Mouse (Mus musculus): ENCODE results near the gene Olfr91. TPM values are rescaled to one million over a fixed set of nuclear protein-coding genes. Genes with fewer than 3 reads are reported as not detected.

The Olfr91 gene
- polyA plus RNA-seq, 1 experiment from 2014 or later: not detected

- DNase-seq (ENCODE audit: low spot score): no peak
- Histone ChIP-seq H3K9me3 (ENCODE audit: control insufficient read depth, low read length) (no peaks in the 10 kb centered on the region), H3K36me3 (ENCODE audit: control insufficient read depth, insufficient read depth, low read length) (peaks cover 2% of the 10 kb centered on the region), H3K27ac (ENCODE audit: low read depth) (no peak overlapping the region), H3K27me3 (replicated peaks; ENCODE audit: control insufficient read depth, insufficient read depth, low read length) (no peaks in the 10 kb centered on the region), H3K4me3 (ENCODE audit: low read depth, low read length) (no peak overlapping the region), H3K4me1 (replicated peaks; ENCODE audit: control insufficient read depth, insufficient read depth, low read length) (no peaks in the 10 kb centered on the region), H3K9ac (ENCODE audit: low read length) (no peak overlapping the region), H3K4me2 (ENCODE audit: low read length) (no peak overlapping the region)
- WGBS: 93% methylated on average over 4 of the region's 4 CpGs
- no peak for ATAC-seq (replicated peaks; ENCODE audit: low FRiP score, low TSS enrichment, low read depth)
Observed at GRCm38 (mm10) chr17:37081659-37082058, 16.4 kb downstream of the Olfr91 start.

- DNase-seq (ENCODE audit: low spot score): no peak
- no peak overlapping the region for H3K27ac ChIP-seq (ENCODE audit: low read depth)
Observed at GRCm38 (mm10) chr17:37080119-37080518, 18.0 kb downstream of the Olfr91 start.

GRCm38 (mm10) chr17:37078990-37079389 is 19.1 kb downstream of the Olfr91 start:
- ATAC-seq (replicated peaks; ENCODE audit: low FRiP score, low TSS enrichment, low read depth): no peak

More at GRCm38 (mm10) chr17:37080119-37080518, 18.0 kb downstream of the Olfr91 start:
- H3K4me2 ChIP-seq (ENCODE audit: low read length): no peak overlapping the region
- no peaks in the 10 kb centered on the region for H3K9me3 ChIP-seq (ENCODE audit: control insufficient read depth, low read length)
- H3K27me3 ChIP-seq (replicated peaks; ENCODE audit: control insufficient read depth, insufficient read depth, low read length): no peaks in the 10 kb centered on the region
- H3K4me3 ChIP-seq (ENCODE audit: low read depth, low read length): no peak overlapping the region
- no peak for ATAC-seq (replicated peaks; ENCODE audit: low FRiP score, low TSS enrichment, low read depth)
- no peak overlapping the region for H3K9ac ChIP-seq (ENCODE audit: low read length)
- 12% methylated on average over 5 of the region's 5 CpGs for WGBS
- H3K36me3 ChIP-seq (ENCODE audit: control insufficient read depth, insufficient read depth, low read length): peaks cover 11% of the 10 kb centered on the region
- H3K4me1 ChIP-seq (replicated peaks; ENCODE audit: control insufficient read depth, insufficient read depth, low read length): no peaks in the 10 kb centered on the region

GRCm38 (mm10) chr17:37078193-37078592 is 19.9 kb downstream of the Olfr91 start:
- ATAC-seq (replicated peaks; ENCODE audit: low FRiP score, low TSS enrichment, low read depth) (no peak), DNase-seq (ENCODE audit: low spot score) (no peak)
- H3K9me3 ChIP-seq (ENCODE audit: control insufficient read depth, low read length): no peaks in the 10 kb centered on the region
- no peaks in the 10 kb centered on the region for H3K27me3 ChIP-seq (replicated peaks; ENCODE audit: control insufficient read depth, insufficient read depth, low read length)
- no peak overlapping the region for H3K9ac ChIP-seq (ENCODE audit: low read length)
- H3K27ac ChIP-seq (ENCODE audit: low read depth): no peak overlapping the region
- H3K36me3 ChIP-seq (ENCODE audit: control insufficient read depth, insufficient read depth, low read length): peaks cover 29% of the 10 kb centered on the region
- 47% methylated on average over 1 of the region's 1 CpGs for WGBS
- no peak overlapping the region for H3K4me2 ChIP-seq (ENCODE audit: low read length)
- no peak overlapping the region for H3K4me3 ChIP-seq (ENCODE audit: low read depth, low read length)
- no peaks in the 10 kb centered on the region for H3K4me1 ChIP-seq (replicated peaks; ENCODE audit: control insufficient read depth, insufficient read depth, low read length)

More at GRCm38 (mm10) chr17:37078990-37079389, 19.1 kb downstream of the Olfr91 start:
- Histone ChIP-seq H3K4me1 (replicated peaks; ENCODE audit: control insufficient read depth, insufficient read depth, low read length) (no peaks in the 10 kb centered on the region), H3K9ac (ENCODE audit: low read length) (no peak overlapping the region), H3K9me3 (ENCODE audit: control insufficient read depth, low read length) (no peaks in the 10 kb centered on the region), H3K27me3 (replicated peaks; ENCODE audit: control insufficient read depth, insufficient read depth, low read length) (no peaks in the 10 kb centered on the region), H3K4me3 (ENCODE audit: low read depth, low read length) (no peak overlapping the region), H3K36me3 (ENCODE audit: control insufficient read depth, insufficient read depth, low read length) (peaks cover 23% of the 10 kb centered on the region), H3K4me2 (ENCODE audit: low read length) (no peak overlapping the region), H3K27ac (ENCODE audit: low read depth) (no peak overlapping the region)
- WGBS: 42% methylated on average over 2 of the region's 2 CpGs
- no peak for DNase-seq (ENCODE audit: low spot score)

GRCm38 (mm10) chr17:37075766-37076165 is 22.3 kb downstream of the Olfr91 start:
- Histone ChIP-seq H3K4me3 (ENCODE audit: low read depth, low read length) (no peak overlapping the region), H3K9me3 (ENCODE audit: control insufficient read depth, low read length) (no peaks in the 10 kb centered on the region), H3K27ac (ENCODE audit: low read depth) (no peak overlapping the region), H3K27me3 (replicated peaks; ENCODE audit: control insufficient read depth, insufficient read depth, low read length) (no peaks in the 10 kb centered on the region), H3K36me3 (ENCODE audit: control insufficient read depth, insufficient read depth, low read length) (peaks cover 51% of the 10 kb centered on the region), H3K4me2 (ENCODE audit: low read length) (no peak overlapping the region), H3K4me1 (replicated peaks; ENCODE audit: control insufficient read depth, insufficient read depth, low read length) (no peaks in the 10 kb centered on the region), H3K9ac (ENCODE audit: low read length) (no peak overlapping the region)
- 83% methylated on average over 2 of the region's 2 CpGs for WGBS
- no peak for ATAC-seq (replicated peaks; ENCODE audit: low FRiP score, low TSS enrichment, low read depth)
- no peak for DNase-seq (ENCODE audit: low spot score)

GRCm38 (mm10) chr17:37075181-37075580 is 22.9 kb downstream of the Olfr91 start:
- Histone ChIP-seq H3K4me3 (ENCODE audit: low read depth, low read length) (no peak overlapping the region), H3K9ac (ENCODE audit: low read length) (no peak overlapping the region), H3K36me3 (ENCODE audit: control insufficient read depth, insufficient read depth, low read length) (peaks cover 57% of the 10 kb centered on the region), H3K27me3 (replicated peaks; ENCODE audit: control insufficient read depth, insufficient read depth, low read length) (no peaks in the 10 kb centered on the region), H3K4me1 (replicated peaks; ENCODE audit: control insufficient read depth, insufficient read depth, low read length) (no peaks in the 10 kb centered on the region), H3K9me3 (ENCODE audit: control insufficient read depth, low read length) (no peaks in the 10 kb centered on the region), H3K4me2 (ENCODE audit: low read length) (no peak overlapping the region), H3K27ac (ENCODE audit: low read depth) (no peak overlapping the region)
- WGBS: 96% methylated on average over 6 of the region's 6 CpGs
- DNase-seq (ENCODE audit: low spot score): no peak
- no peak for ATAC-seq (replicated peaks; ENCODE audit: low FRiP score, low TSS enrichment, low read depth)

GRCm38 (mm10) chr17:37072730-37073276 is 25.3 kb downstream of the Olfr91 start:
- no peaks in the 10 kb centered on the region for H3K4me1 ChIP-seq (replicated peaks; ENCODE audit: control insufficient read depth, insufficient read depth, low read length)
- no peak overlapping the region for H3K4me2 ChIP-seq (ENCODE audit: low read length)
- no peak overlapping the region for H3K4me3 ChIP-seq (ENCODE audit: low read depth, low read length)
- H3K27me3 ChIP-seq (replicated peaks; ENCODE audit: control insufficient read depth, insufficient read depth, low read length): no peaks in the 10 kb centered on the region
- peaks cover 81% of the 10 kb centered on the region for H3K36me3 ChIP-seq (ENCODE audit: control insufficient read depth, insufficient read depth, low read length)
- WGBS: 68% methylated on average over 11 of the region's 11 CpGs
- DNase-seq (ENCODE audit: low spot score): peak; percentile 9
- H3K9ac ChIP-seq (ENCODE audit: low read length): no peak overlapping the region
- no peak for ATAC-seq (replicated peaks; ENCODE audit: low FRiP score, low TSS enrichment, low read depth)
- no peak overlapping the region for H3K27ac ChIP-seq (ENCODE audit: low read depth)
- H3K9me3 ChIP-seq (ENCODE audit: control insufficient read depth, low read length): no peaks in the 10 kb centered on the region

GRCm38 (mm10) chr17:37072080-37072729 is 25.9 kb downstream of the Olfr91 start:
- peaks cover 86% of the 10 kb centered on the region for H3K36me3 ChIP-seq (ENCODE audit: control insufficient read depth, insufficient read depth, low read length)
- H3K4me2 ChIP-seq (ENCODE audit: low read length): no peak overlapping the region
- no peak overlapping the region for H3K27ac ChIP-seq (ENCODE audit: low read depth)
- WGBS: 86% methylated on average over 12 of the region's 12 CpGs
- no peak overlapping the region for H3K4me3 ChIP-seq (ENCODE audit: low read depth, low read length)
- no peaks in the 10 kb centered on the region for H3K27me3 ChIP-seq (replicated peaks; ENCODE audit: control insufficient read depth, insufficient read depth, low read length)
- H3K9me3 ChIP-seq (ENCODE audit: control insufficient read depth, low read length): no peaks in the 10 kb centered on the region
- no peaks in the 10 kb centered on the region for H3K4me1 ChIP-seq (replicated peaks; ENCODE audit: control insufficient read depth, insufficient read depth, low read length)
- ATAC-seq (replicated peaks; ENCODE audit: low FRiP score, low TSS enrichment, low read depth) (no peak), DNase-seq (ENCODE audit: low spot score) (peak; percentile 27)
- no peak overlapping the region for H3K9ac ChIP-seq (ENCODE audit: low read length)

- no peak overlapping the region for H3K9ac ChIP-seq (ENCODE audit: low read length)
- WGBS: 90% methylated on average over 8 of the region's 8 CpGs
- H3K36me3 ChIP-seq (ENCODE audit: control insufficient read depth, insufficient read depth, low read length): peaks cover 94% of the 10 kb centered on the region
Observed at GRCm38 (mm10) chr17:37070121-37070520, 28.0 kb downstream of the Olfr91 start.

More at GRCm38 (mm10) chr17:37070121-37070520, 28.0 kb downstream of the Olfr91 start:
- DNase-seq (ENCODE audit: low spot score) (peak; percentile 6), ATAC-seq (replicated peaks; ENCODE audit: low FRiP score, low TSS enrichment, low read depth) (no peak)
- Histone ChIP-seq H3K4me3 (ENCODE audit: low read depth, low read length) (no peak overlapping the region), H3K9me3 (ENCODE audit: control insufficient read depth, low read length) (no peaks in the 10 kb centered on the region), H3K27ac (ENCODE audit: low read depth) (no peak overlapping the region), H3K27me3 (replicated peaks; ENCODE audit: control insufficient read depth, insufficient read depth, low read length) (no peaks in the 10 kb centered on the region), H3K4me2 (ENCODE audit: low read length) (no peak overlapping the region), H3K4me1 (replicated peaks; ENCODE audit: control insufficient read depth, insufficient read depth, low read length) (no peaks in the 10 kb centered on the region)

Measured in intestine, embryonic 14.5 days (tissue).